ENCODE assay signal across 28 mouse cellular contexts in the genomic region with DNA sequence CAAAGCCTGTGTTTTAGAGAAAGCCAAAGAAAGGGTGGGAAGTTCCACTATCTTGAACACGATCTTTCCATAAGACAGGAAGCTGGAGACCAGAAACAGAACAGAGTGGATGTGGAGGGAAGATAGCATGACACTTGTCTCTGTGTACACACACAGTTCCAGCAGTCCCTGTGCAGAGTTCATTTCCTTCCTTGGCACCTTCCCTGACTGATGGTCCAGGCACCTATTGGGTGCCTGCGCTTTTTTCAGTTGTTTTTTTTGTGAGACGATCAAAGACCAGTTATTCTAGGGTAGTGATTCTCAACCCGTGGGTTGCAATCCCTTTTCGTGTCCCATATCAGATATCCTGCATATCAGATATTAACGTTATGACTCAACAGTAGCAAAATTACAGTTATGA. TPM values are rescaled to one million over a fixed set of nuclear protein-coding genes. Genes with fewer than 3 reads are reported as not detected.
DNase-seq lines count a peak whose midpoint lies in the region; ATAC-seq and TF ChIP-seq lines count a peak whose summit lies in the region.
"Had no signal": no experiment of that assay in that cellular context is flagged by ENCODE, and none has a peak within 500 bp of the region (broad histone marks: within the 10 kb centered on the region; RNA-seq: fewer than 3 reads in every experiment).

No protein-coding gene starts in this region.

- no peak for TF ChIP-seq CTCF in gastrocnemius, adult 2 months (IDR thresholded peaks at IDR 0.05)
- TF ChIP-seq CTCF in kidney, adult 2 months (conservative IDR thresholded peaks at IDR 0.05; ENCODE audit: insufficient read depth, insufficient read length, low read depth, low read length), result no peak
- TF ChIP-seq CTCF in kidney, postnatal 0 days (IDR thresholded peaks at IDR 0.05; ENCODE audit: low read depth), result no peak
- no peak for TF ChIP-seq CTCF in lung, postnatal 0 days (IDR thresholded peaks at IDR 0.05)

- intact Hi-C loops in gastrocnemius, adult 2 months (cut with DNase I), result no loop called here

- H3K9me3 ChIP-seq in kidney, embryonic 14.5 days (ENCODE audit: control insufficient read depth, low read length), result no peaks in the 10 kb centered on the region
- H3K9me3 ChIP-seq in kidney, postnatal 0 days (replicated peaks; ENCODE audit: low read length), result no peaks in the 10 kb centered on the region
- H3K9me3 ChIP-seq in lung, postnatal 0 days (ENCODE audit: low read length), result no peaks in the 10 kb centered on the region
- H3K9me3 ChIP-seq: embryonic facial prominence, embryonic 10.5 days; embryonic facial prominence, embryonic 12.5 days; forebrain, embryonic 13.5 days; G1E had no signal

- H3K36me3 ChIP-seq in kidney, adult 2 months (ENCODE audit: control insufficient read depth, insufficient read depth, low read length), result no peaks in the 10 kb centered on the region
- H3K36me3 ChIP-seq in kidney, embryonic 14.5 days (ENCODE audit: control insufficient read depth, insufficient read depth, low read length), result no peaks in the 10 kb centered on the region
- no peaks in the 10 kb centered on the region for H3K36me3 ChIP-seq in kidney, postnatal 0 days (ENCODE audit: insufficient read depth, low read length)
- H3K36me3 ChIP-seq in lung, postnatal 0 days (ENCODE audit: insufficient read depth, low read length), result no peaks in the 10 kb centered on the region
- H3K36me3 ChIP-seq: embryonic facial prominence, embryonic 10.5 days; embryonic facial prominence, embryonic 12.5 days; G1E had no signal

- DNase-seq in gastrocnemius, adult 2 months, result no peak
- no peak for DNase-seq in gastrocnemius, postnatal 10 days
- peak; percentile 41 for DNase-seq in kidney, adult 2 months
- DNase-seq in kidney, postnatal 0 days (ENCODE audit: low spot score), result peak; percentile 31
- DNase-seq in kidney, adult 11 months, result no peak
- DNase-seq in lung, postnatal 0 days (ENCODE audit: low spot score), result peak; percentile 32
- DNase-seq in lung, postnatal 25 days (ENCODE audit: low spot score), result no peak
- DNase-seq: adrenal gland, adult 8-10 months; adrenal gland, postnatal 14 days; adrenal gland, postnatal 36 days; B cell, adult 2 months; cerebellum, adult 11-12 months; cerebellum, adult 2 months; cerebellum, adult 9-10 months; cerebellum, postnatal 10 days; cerebellum, postnatal 25 days had no signal

- no peak for ATAC-seq in kidney, embryonic 14.5 days (ENCODE audit: low FRiP score, low TSS enrichment)
- no peak for ATAC-seq in kidney, postnatal 0 days (replicated peaks; ENCODE audit: low FRiP score, low read depth)
- ATAC-seq in lung, postnatal 0 days, result peak; percentile 35; the same call in 1 of the 2 replicates
- ATAC-seq: activated CD4-positive, CD25-positive, alpha-beta regulatory T cell, adult 4 months; CD4-positive, CD25-positive, alpha-beta regulatory T cell, adult 4 months; forebrain, embryonic 13.5 days; Patski had no signal

- no peak overlapping the region for H3K4me2 ChIP-seq in kidney, embryonic 14.5 days (replicated peaks; ENCODE audit: low read depth, low read length)
- H3K4me2 ChIP-seq in kidney, postnatal 0 days (ENCODE audit: low read length), result no peak overlapping the region
- H3K4me2 ChIP-seq in lung, postnatal 0 days (replicated peaks; ENCODE audit: low read depth, low read length), result no peak overlapping the region
- H3K4me2 ChIP-seq: embryonic facial prominence, embryonic 12.5 days; forebrain, embryonic 13.5 days had no signal

- 64% methylated on average over 6 of the region's 6 CpGs for WGBS in kidney, adult 2 months
- 75% methylated on average over 6 of the region's 6 CpGs for whole genome bisulfite sequencing in kidney, embryonic 14.5 days
- 54% methylated on average over 6 of the region's 6 CpGs for WGBS in kidney, postnatal 0 days
- 52% methylated on average over 6 of the region's 6 CpGs for WGBS in lung, postnatal 0 days

- no peak overlapping the region for H3K4me3 ChIP-seq in gastrocnemius, adult 2 months
- H3K4me3 ChIP-seq in kidney, adult 2 months (ENCODE audit: insufficient read depth, low read depth, low read length), result no peak overlapping the region
- H3K4me3 ChIP-seq in kidney, embryonic 14.5 days (ENCODE audit: low read length), result no peak overlapping the region
- no peak overlapping the region for H3K4me3 ChIP-seq in kidney, postnatal 0 days (replicated peaks; ENCODE audit: low read depth, low read length)
- H3K4me3 ChIP-seq in lung, postnatal 0 days (ENCODE audit: low read depth, low read length), result no peak overlapping the region
- H3K4me3 ChIP-seq: embryonic facial prominence, embryonic 10.5 days; embryonic facial prominence, embryonic 12.5 days; forebrain, embryonic 13.5 days had no signal

- peak overlapping the region; percentile 35; the same call in 1 of the 2 replicates for H3K27ac ChIP-seq in gastrocnemius, adult 2 months
- H3K27ac ChIP-seq in kidney, adult 2 months (ENCODE audit: insufficient read depth, low read depth, low read length), result no peak overlapping the region
- H3K27ac ChIP-seq in kidney, embryonic 14.5 days (ENCODE audit: low read depth, low read length), result no peak overlapping the region
- no peak overlapping the region for H3K27ac ChIP-seq in kidney, postnatal 0 days
- H3K27ac ChIP-seq in lung, postnatal 0 days (ENCODE audit: low read length), result no peak overlapping the region
- H3K27ac ChIP-seq: embryonic facial prominence, embryonic 10.5 days; embryonic facial prominence, embryonic 12.5 days; forebrain, embryonic 13.5 days had no signal

- TF ChIP-seq EP300 in lung, postnatal 0 days (IDR thresholded peaks at IDR 0.05), result 0 out of 2 replicates have a peak, but pooled peaks have one; percentile 10

- no peaks in the 10 kb centered on the region for H3K27me3 ChIP-seq in kidney, adult 2 months (replicated peaks; ENCODE audit: control insufficient read depth, insufficient read depth, low read length)
- no peaks in the 10 kb centered on the region for H3K27me3 ChIP-seq in kidney, embryonic 14.5 days (ENCODE audit: control insufficient read depth, insufficient read depth, low read length)
- H3K27me3 ChIP-seq in kidney, postnatal 0 days (ENCODE audit: insufficient read depth, low read length), result no peaks in the 10 kb centered on the region
- no peaks in the 10 kb centered on the region for H3K27me3 ChIP-seq in lung, postnatal 0 days (replicated peaks; ENCODE audit: insufficient read depth, low read length)
- H3K27me3 ChIP-seq: CH12.LX; embryonic facial prominence, embryonic 12.5 days; forebrain, embryonic 13.5 days; Patski had no signal

- TF ChIP-seq POLR2A in kidney, adult 2 months (IDR thresholded peaks at IDR 0.05; ENCODE audit: low read depth, low read length), result no peak

- H3K9ac ChIP-seq in kidney, embryonic 14.5 days (ENCODE audit: low read depth, low read length), result no peak overlapping the region
- H3K9ac ChIP-seq in kidney, postnatal 0 days (ENCODE audit: low read depth, low read length), result no peak overlapping the region
- no peak overlapping the region for H3K9ac ChIP-seq in lung, postnatal 0 days (replicated peaks; ENCODE audit: low read depth)
- H3K9ac ChIP-seq: embryonic facial prominence, embryonic 12.5 days; forebrain, embryonic 13.5 days had no signal

- peaks cover 3% of the 10 kb centered on the region; the same call in 1 of the 2 replicates for H3K4me1 ChIP-seq in kidney, adult 2 months (ENCODE audit: control insufficient read depth, insufficient read depth, low read length)
- H3K4me1 ChIP-seq in kidney, embryonic 14.5 days (ENCODE audit: control insufficient read depth, insufficient read depth, low read length), result no peaks in the 10 kb centered on the region
- H3K4me1 ChIP-seq in kidney, postnatal 0 days (replicated peaks; ENCODE audit: insufficient read depth, low read length), result no peaks in the 10 kb centered on the region
- no peaks in the 10 kb centered on the region for H3K4me1 ChIP-seq in lung, postnatal 0 days (ENCODE audit: insufficient read depth, low read depth, low read length)
- H3K4me1 ChIP-seq: embryonic facial prominence, embryonic 10.5 days; embryonic facial prominence, embryonic 12.5 days; forebrain, embryonic 13.5 days had no signal

RNA-seq across cellular contexts. Expression of a gene that starts 13.0 kb away (rescaled TPM):
- total RNA-seq in gastrocnemius, adult 2 months (2021), result not detected
- under 1 TPM in 1 of 2 experiments, not detected in 1; 0.59 TPM for total RNA-seq in gastrocnemius, postnatal 10 days (2021)
- polyA plus RNA-seq in kidney, adult 2 months (2012; rRNA removed), result 0.14 TPM in 1 of 2 replicates, not detected in the other
- 0.29 TPM in 1 of 2 replicates, not detected in the other for polyA plus RNA-seq in kidney, embryonic 14.5 days (2014; fragmentation: Nextera tagmentation; extraction: Ambion mirVana)
- polyA plus RNA-seq in kidney, postnatal 0 days (2015; fragmentation: Nextera tagmentation; extraction: Ambion mirVana), result 0.17 TPM in 1 of 2 replicates, not detected in the other
- polyA plus RNA-seq in lung, postnatal 0 days (2015; fragmentation: Nextera tagmentation; extraction: Ambion mirVana), result 0.23 TPM in 1 of 2 replicates, not detected in the other
- total RNA-seq: adrenal gland, adult 18-20 months; adrenal gland, postnatal 14 days; adrenal gland, postnatal 36 days; CH12.LX had no signal
- polyA plus RNA-seq: activated CD4-positive, CD25-positive, alpha-beta regulatory T cell, adult 4 months; CD4-positive, CD25-positive, alpha-beta regulatory T cell, adult 4 months; cortical plate, adult 2 months; forebrain, embryonic 11.5 days; forebrain, embryonic 13.5 days; G1E; Patski had no signal

RNA-seq across cellular contexts. Expression of a gene that starts 58.7 kb away (rescaled TPM):
- 1 to 10 TPM; 4.5 to 7.6 TPM for total RNA-seq in gastrocnemius, adult 2 months (2021)
- 10 to 100 TPM; 11.3 to 15.2 TPM for total RNA-seq in gastrocnemius, postnatal 10 days (2021)
- polyA plus RNA-seq in kidney, adult 2 months (2012; rRNA removed), result 21.3 and 26.1 TPM in 2 replicates
- polyA plus RNA-seq in kidney, embryonic 14.5 days (2014; fragmentation: Nextera tagmentation; extraction: Ambion mirVana), result 62.1 and 62.9 TPM in 2 replicates
- 83.6 and 83.7 TPM in 2 replicates for polyA plus RNA-seq in kidney, postnatal 0 days (2015; fragmentation: Nextera tagmentation; extraction: Ambion mirVana)
- 68.5 and 73.0 TPM in 2 replicates for polyA plus RNA-seq in lung, postnatal 0 days (2015; fragmentation: Nextera tagmentation; extraction: Ambion mirVana)

Comparison
In these comparisons a context has a peak if more than half of its experiments do, and no peak if none do; other contexts are left out.
1. DNase-seq: peak in kidney, adult 2 months (single experiment), kidney, postnatal 0 days (single experiment) and lung, postnatal 0 days (single experiment); none in gastrocnemius, adult 2 months (single experiment), gastrocnemius, postnatal 10 days (single experiment), kidney, adult 11 months (single experiment) and lung, postnatal 25 days (single experiment).